Comparison of ENCODE assay signal across 8 mouse cellular contexts in genomic region chr5:124213588-124214469, GRCm38 (mm10). TPM values are rescaled to one million over a fixed set of nuclear protein-coding genes. Genes with fewer than 3 reads are reported as not detected.
DNase-seq lines count a peak whose midpoint lies in the region; ATAC-seq lines count a peak whose summit lies in the region.

No protein-coding gene starts in this region.

- H3K9ac ChIP-seq in midbrain, embryonic 13.5 days (replicated peaks) = no peak overlapping the region
- H3K9ac ChIP-seq in midbrain, embryonic 11.5 days (ENCODE audit: low read length) = no peak overlapping the region
- H3K9ac ChIP-seq in lung, embryonic 16.5 days (ENCODE audit: low read length) = peak overlapping the region; percentile 28

- WGBS in midbrain, embryonic 13.5 days = 85% methylated on average over 13 of the region's 13 CpGs
- 85% methylated on average over 13 of the region's 13 CpGs for WGBS in midbrain, embryonic 11.5 days
- 63% methylated on average over 13 of the region's 13 CpGs for WGBS in lung, embryonic 16.5 days

- peaks cover 6% of the 10 kb centered on the region; the same call in 1 of the 2 replicates for H3K4me1 ChIP-seq in midbrain, embryonic 13.5 days (replicated peaks)
- no peaks in the 10 kb centered on the region for H3K4me1 ChIP-seq in midbrain, embryonic 11.5 days (ENCODE audit: control insufficient read depth, insufficient read depth, low read length)
- H3K4me1 ChIP-seq in lung, embryonic 16.5 days (replicated peaks; ENCODE audit: control insufficient read depth, insufficient read depth, low read length) = peaks cover 14% of the 10 kb centered on the region

- no peak overlapping the region for H3K4me3 ChIP-seq in midbrain, embryonic 13.5 days (replicated peaks)
- H3K4me3 ChIP-seq in midbrain, embryonic 11.5 days (ENCODE audit: low read depth, low read length) = no peak overlapping the region
- H3K4me3 ChIP-seq in lung, embryonic 16.5 days (ENCODE audit: low read length) = no peak overlapping the region

- ATAC-seq in midbrain, embryonic 13.5 days = no peak
- no peak for ATAC-seq in midbrain, embryonic 11.5 days (ENCODE audit: low FRiP score)
- peak; percentile 74 for ATAC-seq in lung, embryonic 16.5 days (ENCODE audit: low read depth)

- DNase-seq in midbrain, embryonic 11.5 days (ENCODE audit: low spot score, missing footprints) = no peak
- DNase-seq in heart, adult 9 months (ENCODE audit: low spot score in 2 of 2) = peak; percentile 82 to 91
- DNase-seq in kidney, adult 11 months = peak; percentile 78
- DNase-seq in urinary bladder, postnatal 4 days (ENCODE audit: low spot score in 2 of 2) = no peak
- no peak for DNase-seq in layer of hippocampus, adult 9-10 months (ENCODE audit: low spot score)
- no peak for DNase-seq in frontal cortex, postnatal 14 days (ENCODE audit: low spot score in 2 of 2)

- no peak overlapping the region for H3K4me2 ChIP-seq in midbrain, embryonic 13.5 days (replicated peaks)
- H3K4me2 ChIP-seq in midbrain, embryonic 11.5 days = no peak overlapping the region
- H3K4me2 ChIP-seq in lung, embryonic 16.5 days (ENCODE audit: low read depth, low read length) = no peak overlapping the region

- H3K9me3 ChIP-seq in midbrain, embryonic 13.5 days = no peaks in the 10 kb centered on the region
- H3K9me3 ChIP-seq in midbrain, embryonic 11.5 days (ENCODE audit: control insufficient read depth, low read length) = no peaks in the 10 kb centered on the region
- no peaks in the 10 kb centered on the region for H3K9me3 ChIP-seq in lung, embryonic 16.5 days (ENCODE audit: control insufficient read depth, low read length)

- no peaks in the 10 kb centered on the region for H3K36me3 ChIP-seq in midbrain, embryonic 13.5 days
- H3K36me3 ChIP-seq in midbrain, embryonic 11.5 days (ENCODE audit: control insufficient read depth, insufficient read depth, low read length) = no peaks in the 10 kb centered on the region
- H3K36me3 ChIP-seq in lung, embryonic 16.5 days (ENCODE audit: control insufficient read depth, insufficient read depth, low read length) = no peaks in the 10 kb centered on the region

- H3K27ac ChIP-seq in midbrain, embryonic 13.5 days = peak overlapping the region; percentile 6; the same call in 1 of the 2 replicates
- no peak overlapping the region for H3K27ac ChIP-seq in midbrain, embryonic 11.5 days (ENCODE audit: low read depth, low read length)
- peak overlapping the region; percentile 84 for H3K27ac ChIP-seq in lung, embryonic 16.5 days (ENCODE audit: low read length)

- H3K27me3 ChIP-seq in midbrain, embryonic 13.5 days = no peaks in the 10 kb centered on the region
- no peaks in the 10 kb centered on the region for H3K27me3 ChIP-seq in midbrain, embryonic 11.5 days (ENCODE audit: control insufficient read depth, insufficient read depth, low read length)
- H3K27me3 ChIP-seq in lung, embryonic 16.5 days (ENCODE audit: control insufficient read depth, insufficient read depth, low read depth, low read length) = no peaks in the 10 kb centered on the region

RNA-seq across cellular contexts. Expression of gene Pitpnm2, which starts 35.7 kb away (rescaled TPM):
- polyA plus RNA-seq in midbrain, embryonic 13.5 days (2015; fragmentation: Nextera tagmentation; extraction: Ambion mirVana) = 6.6 and 7.7 TPM in 2 replicates
- 4.6 and 5.0 TPM in 2 replicates for polyA plus RNA-seq in midbrain, embryonic 11.5 days (2014; fragmentation: Nextera tagmentation; extraction: Ambion mirVana)
- 6.6 and 9.2 TPM in 2 replicates for polyA plus RNA-seq in lung, embryonic 16.5 days (2015; fragmentation: Nextera tagmentation; extraction: Ambion mirVana)

Comparison
In these comparisons a context has a peak if more than half of its experiments do, and no peak if none do; other contexts are left out.
1. DNase-seq: peak in heart, adult 9 months (2 of 2) and kidney, adult 11 months (single experiment); none in midbrain, embryonic 11.5 days (single experiment), urinary bladder, postnatal 4 days (0 of 2), layer of hippocampus, adult 9-10 months (single experiment) and frontal cortex, postnatal 14 days (0 of 2).